Comparison of ENCODE assay signal across 13 mouse cellular contexts in the genomic region with DNA sequence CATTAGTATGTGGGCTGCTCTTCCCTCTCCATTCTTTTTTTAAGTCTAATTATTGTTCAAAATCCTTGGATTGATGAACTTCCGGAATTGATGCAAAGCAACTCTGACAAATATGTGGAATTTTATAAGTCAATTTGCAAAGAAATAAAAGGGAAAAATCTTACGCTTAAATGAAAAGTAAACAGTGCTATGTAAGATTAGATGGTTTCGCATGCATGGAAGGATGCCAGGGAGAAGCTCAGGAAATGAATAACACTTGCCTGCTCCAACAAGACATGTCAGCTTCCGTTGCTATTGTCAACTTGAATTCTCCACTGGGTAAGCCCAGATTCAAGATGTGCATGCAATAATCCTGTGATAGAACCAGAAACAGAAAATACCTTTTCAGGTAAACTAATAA.
DNase-seq lines count a peak whose midpoint lies in the region; ATAC-seq and TF ChIP-seq lines count a peak whose summit lies in the region.
"Had no signal": no experiment of that assay in that cellular context is flagged by ENCODE, and none has a peak within 500 bp of the region (broad histone marks: within the 10 kb centered on the region; RNA-seq: fewer than 3 reads in every experiment).

No protein-coding gene starts in this region.

- H3K27ac ChIP-seq in heart, embryonic 10.5 days: no peak overlapping the region
- H3K27ac ChIP-seq in lung, embryonic 14.5 days (ENCODE audit: low read depth): peak overlapping the region; percentile 32; the same call in 1 of the 2 replicates
- H3K27ac ChIP-seq: heart, embryonic 15.5 days; hindbrain, embryonic 14.5 days; left cerebral cortex, adult 2 months; midbrain, embryonic 12.5 days had no signal

- H3K4me1 ChIP-seq in heart, embryonic 10.5 days: peaks cover 15% of the 10 kb centered on the region; the same call in 1 of the 2 replicates
- peaks cover 7% of the 10 kb centered on the region for H3K4me1 ChIP-seq in lung, embryonic 14.5 days (ENCODE audit: insufficient read depth)
- H3K4me1 ChIP-seq: midbrain, embryonic 12.5 days had no signal

- H3K4me2 ChIP-seq in lung, embryonic 14.5 days: no peak overlapping the region
- H3K4me2 ChIP-seq: heart, embryonic 15.5 days; hindbrain, embryonic 14.5 days; midbrain, embryonic 12.5 days had no signal

- TF ChIP-seq CTCF in lung, embryonic 14.5 days (IDR thresholded peaks at IDR 0.05; ENCODE audit: low read depth): no peak

- ATAC-seq in lung, embryonic 14.5 days (ENCODE audit: insufficient read depth): 0 out of 2 replicates have a peak, but pooled peaks have one; percentile 38

- no peak overlapping the region for H3K9ac ChIP-seq in lung, embryonic 14.5 days
- H3K9ac ChIP-seq: heart, embryonic 15.5 days; hindbrain, embryonic 14.5 days; midbrain, embryonic 12.5 days had no signal

- WGBS in heart, embryonic 10.5 days: 61% methylated on average over 4 of the region's 4 CpGs
- 29% methylated on average over 4 of the region's 4 CpGs for WGBS in lung, embryonic 14.5 days

- DNase-seq in heart, postnatal 4 days: peak; percentile 19
- DNase-seq in heart, embryonic 10.5 days (ENCODE audit: low spot score): no peak
- peak; percentile 87 for DNase-seq in lung, embryonic 14.5 days
- DNase-seq in lung, adult 18-20 months: no peak
- peak; percentile 40 for DNase-seq in brain, adult 2 months (ENCODE audit: low read depth, low spot score)
- peak; percentile 37 for DNase-seq in lung, postnatal 36 days
- no peak for DNase-seq in ovary, postnatal 14 days (ENCODE audit: low spot score)
- DNase-seq: cerebellum, adult 18-20 months; spleen, adult 18-20 months had no signal

- no peaks in the 10 kb centered on the region for H3K9me3 ChIP-seq in heart, embryonic 10.5 days
- no peaks in the 10 kb centered on the region for H3K9me3 ChIP-seq in lung, embryonic 14.5 days (ENCODE audit: low read depth, low read length)
- H3K9me3 ChIP-seq: heart, embryonic 15.5 days; midbrain, embryonic 12.5 days had no signal

- H3K27me3 ChIP-seq in heart, embryonic 10.5 days (ENCODE audit: insufficient read depth, poor library complexity, severe bottlenecking): no peaks in the 10 kb centered on the region
- H3K27me3 ChIP-seq in lung, embryonic 14.5 days (ENCODE audit: insufficient read depth, low read length): no peaks in the 10 kb centered on the region
- H3K27me3 ChIP-seq: heart, embryonic 15.5 days; midbrain, embryonic 12.5 days had no signal

- H3K36me3 ChIP-seq in heart, embryonic 10.5 days: no peaks in the 10 kb centered on the region
- H3K36me3 ChIP-seq in lung, embryonic 14.5 days (ENCODE audit: insufficient read depth): no peaks in the 10 kb centered on the region
- H3K36me3 ChIP-seq: heart, embryonic 15.5 days; midbrain, embryonic 12.5 days had no signal

- H3K4me3 ChIP-seq in heart, embryonic 10.5 days: no peak overlapping the region
- no peak overlapping the region for H3K4me3 ChIP-seq in lung, embryonic 14.5 days (ENCODE audit: low read depth, low read length)
- H3K4me3 ChIP-seq: heart, embryonic 15.5 days; left cerebral cortex, adult 2 months; midbrain, embryonic 12.5 days had no signal

Comparison
In these comparisons a context has a peak if more than half of its experiments do, and no peak if none do; other contexts are left out.
1. DNase-seq: peak in heart, postnatal 4 days (single experiment), lung, embryonic 14.5 days (single experiment), brain, adult 2 months (single experiment) and lung, postnatal 36 days (single experiment); none in heart, embryonic 10.5 days (single experiment), lung, adult 18-20 months (0 of 2) and ovary, postnatal 14 days (single experiment).